Mouse (Mus musculus) heart, postnatal 36 days (tissue): ENCODE measurements at regions not wholly inside any gene's neighbourhood (a gene's known extent, or its start where the extent isn't known, plus 50 kb on each side); places are given as distances from the start of the nearest gene placed in this dataset.

Experiments used
- DNase-seq, 2 experiments: peaks; one replicate each; pipeline ENCODE4 v3.0.0; 2021 to 2022
- intact Hi-C: fragments of 180-260 bp; cut with DNase I; formaldehyde crosslinking; loops from one replicate; pipeline ENCODE4 v1.15.1; 2025

- no peak for DNase-seq
- intact Hi-C loops, result no loop called here
Measured at GRCm38 (mm10) chr1:23462411-23462810, 64.8 kb upstream of the Ogfrl1 start.

GRCm38 (mm10) chr1:23464081-23464480 is 66.5 kb upstream of the Ogfrl1 start:
- intact Hi-C loops, result no loop called here
- DNase-seq, result no peak

- intact Hi-C loops, result no loop called here
- no peak for DNase-seq
Measured at GRCm38 (mm10) chr1:23466340-23466739, 68.8 kb upstream of the Ogfrl1 start.

GRCm38 (mm10) chr1:23467405-23467804 is 69.8 kb upstream of the Ogfrl1 start:
- DNase-seq, result no peak
- intact Hi-C loops, result no loop called here

GRCm38 (mm10) chr1:23480776-23481320 is 83.3 kb upstream of the Ogfrl1 start:
- intact Hi-C loops, result no loop called here
- DNase-seq, result no peak

- DNase-seq, result no peak
- intact Hi-C loops, result no loop called here
Measured at GRCm38 (mm10) chr1:23484566-23484965, 87.0 kb upstream of the Ogfrl1 start.

- DNase-seq, result no peak
- intact Hi-C loops, result no loop called here
Measured at GRCm38 (mm10) chr1:23485150-23485775, 87.7 kb upstream of the Ogfrl1 start.

GRCm38 (mm10) chr1:23487031-23487430 is 89.5 kb upstream of the Ogfrl1 start:
- DNase-seq, result no peak
- intact Hi-C loops, result no loop called here

GRCm38 (mm10) chr1:23490640-23491039 is 93.1 kb upstream of the Ogfrl1 start:
- intact Hi-C loops, result loop anchor here (5.0 kb wide), 2 partner anchors 113 to 333 kb away; no protein-coding TSS in a partner anchor
- DNase-seq, result no peak

- no peak for DNase-seq
Measured at GRCm38 (mm10) chr1:23491041-23491440, 93.5 kb upstream of the Ogfrl1 start.

GRCm38 (mm10) chr1:23492981-23493380 is 95.4 kb upstream of the Ogfrl1 start:
- DNase-seq, result no peak
- intact Hi-C loops, result loop anchor here (5.0 kb wide), 2 partner anchors 116 to 336 kb away; no protein-coding TSS in a partner anchor

More at GRCm38 (mm10) chr1:23491041-23491440, 93.5 kb upstream of the Ogfrl1 start:
- intact Hi-C loops, result loop anchor here (5.0 kb wide), 2 partner anchors 114 to 334 kb away; no protein-coding TSS in a partner anchor

- intact Hi-C loops, result loop anchor here (1.0 kb wide), 1 partner anchor 171 kb away; no protein-coding TSS in a partner anchor
- DNase-seq, result no peak
Measured at GRCm38 (mm10) chr1:23495412-23495811, 97.8 kb upstream of the Ogfrl1 start.

- intact Hi-C loops, result no loop called here
Measured at GRCm38 (mm10) chr1:23520113-23520512, 122.5 kb upstream of the Ogfrl1 start.

GRCm38 (mm10) chr1:23532659-23533058 is 135.1 kb upstream of the Ogfrl1 start:
- intact Hi-C loops, result no loop called here
- DNase-seq, result no peak

More at GRCm38 (mm10) chr1:23520113-23520512, 122.5 kb upstream of the Ogfrl1 start:
- DNase-seq, result no peak

- no peak for DNase-seq
- intact Hi-C loops, result no loop called here
Measured at GRCm38 (mm10) chr1:23536621-23537020, 139.0 kb upstream of the Ogfrl1 start.

- DNase-seq, result no peak
- intact Hi-C loops, result no loop called here
Measured at GRCm38 (mm10) chr1:23538419-23538818, 140.8 kb upstream of the Ogfrl1 start.

- intact Hi-C loops, result no loop called here
- no peak for DNase-seq
Measured at GRCm38 (mm10) chr1:23540594-23540993, 143.0 kb upstream of the Ogfrl1 start.

- intact Hi-C loops, result no loop called here
- DNase-seq, result no peak
Measured at GRCm38 (mm10) chr1:23555794-23556193, 158.2 kb upstream of the Ogfrl1 start.

GRCm38 (mm10) chr1:23568106-23568505 is 170.5 kb upstream of the Ogfrl1 start:
- intact Hi-C loops, result no loop called here

GRCm38 (mm10) chr1:23574461-23574860 is 176.9 kb upstream of the Ogfrl1 start:
- intact Hi-C loops, result no loop called here
- DNase-seq, result no peak

More at GRCm38 (mm10) chr1:23568106-23568505, 170.5 kb upstream of the Ogfrl1 start:
- no peak for DNase-seq

- DNase-seq, result no peak
Measured at GRCm38 (mm10) chr1:23575005-23575404, 177.4 kb upstream of the Ogfrl1 start.

GRCm38 (mm10) chr1:23575515-23575914 is 177.9 kb upstream of the Ogfrl1 start:
- DNase-seq, result no peak
- intact Hi-C loops, result no loop called here

More at GRCm38 (mm10) chr1:23575005-23575404, 177.4 kb upstream of the Ogfrl1 start:
- intact Hi-C loops, result no loop called here
